Mouse (Mus musculus): ENCODE measurements around the gene Cyp2f2.

Cyp2f2 gene

GRCm38 (mm10) chr7:27179217-27179918 is 59.7 kb downstream of the Cyp2f2 start:
- no peak for DNase-seq

GRCm38 (mm10) chr7:27180036-27180435 is 60.3 kb downstream of the Cyp2f2 start:
- DNase-seq: no peak

DNA sequence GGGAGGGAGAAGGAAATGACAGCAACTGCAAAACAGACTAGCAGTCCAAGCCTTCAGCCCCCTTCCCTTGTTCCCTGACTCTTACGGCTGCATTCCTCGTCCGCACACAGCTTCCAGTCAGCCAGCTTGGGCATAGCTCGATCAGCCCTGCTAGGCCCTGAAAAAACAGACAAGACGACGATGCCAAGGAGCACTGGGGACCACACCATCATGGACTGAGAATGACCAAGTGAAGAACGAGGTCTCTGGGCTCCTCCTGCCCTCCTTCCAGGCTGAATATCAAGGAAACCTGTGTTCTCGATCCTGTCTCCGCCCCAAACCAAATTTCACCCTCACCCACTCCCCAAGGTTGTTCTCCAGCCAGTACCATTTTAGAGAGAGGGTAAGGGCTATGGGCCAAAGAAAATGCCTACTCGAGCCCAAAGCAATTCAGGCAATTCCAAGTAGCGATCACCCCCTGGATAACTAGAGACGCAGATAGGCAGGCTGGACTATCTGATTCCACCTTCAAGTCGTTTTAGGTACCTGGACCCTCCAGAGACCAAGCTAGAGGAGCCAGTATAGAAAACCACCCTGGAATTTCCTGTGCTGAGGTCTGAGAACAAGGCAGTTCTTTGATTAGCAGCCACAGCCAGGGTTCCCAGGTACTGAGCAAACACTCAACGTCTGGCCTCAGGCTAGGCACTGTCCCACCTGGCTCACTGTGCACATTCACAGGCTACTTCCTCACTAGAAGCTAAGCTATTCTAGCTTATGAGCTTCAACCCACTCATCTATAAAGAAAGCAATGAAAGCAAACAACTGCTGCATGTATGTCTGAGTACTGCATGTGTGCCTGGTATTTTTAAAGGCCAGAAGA is 61.4 kb downstream of the Cyp2f2 start, which contains the start of the genes Gm21983 and Mia:
Gene Gm21983, minus strand, starts transcription at position 250 of the 859 bp plus-strand sequence.
Gene Mia, minus strand, starts transcription at position 321 of the 859 bp plus-strand sequence.
- DNase-seq: no peak

DNA sequence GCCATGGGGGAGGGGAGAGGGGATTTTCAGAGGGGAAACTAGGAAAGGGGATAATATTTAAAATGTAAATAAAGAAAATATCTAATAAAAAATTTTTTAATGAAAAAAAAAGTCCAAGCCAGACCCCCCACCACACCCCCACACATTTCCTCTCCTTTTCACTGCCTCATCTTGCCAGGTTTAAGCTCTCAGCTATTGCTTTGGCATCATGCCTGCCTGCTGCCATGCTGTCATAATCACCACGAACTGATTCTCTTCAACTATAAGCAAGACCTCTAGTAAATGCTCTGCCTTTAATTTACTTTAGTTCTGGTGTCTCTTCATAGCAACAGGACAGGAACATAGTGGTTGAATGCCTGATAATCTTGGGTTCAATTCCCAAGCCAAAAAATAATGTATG is 62.8 kb downstream of the Cyp2f2 start:
- no peak for DNase-seq

Measured in cerebellum, adult 11 months (tissue).